Mouse (Mus musculus): ENCODE results near the gene Prune2.
A peak's percentile ranks its signal among the peaks of the same experiment; 100 is the strongest.

The Prune2 gene

GRCm38 (mm10) chr19:17006220-17006907 is 50.4 kb downstream of the Prune2 start:
- no peak for DNase-seq

DNA sequence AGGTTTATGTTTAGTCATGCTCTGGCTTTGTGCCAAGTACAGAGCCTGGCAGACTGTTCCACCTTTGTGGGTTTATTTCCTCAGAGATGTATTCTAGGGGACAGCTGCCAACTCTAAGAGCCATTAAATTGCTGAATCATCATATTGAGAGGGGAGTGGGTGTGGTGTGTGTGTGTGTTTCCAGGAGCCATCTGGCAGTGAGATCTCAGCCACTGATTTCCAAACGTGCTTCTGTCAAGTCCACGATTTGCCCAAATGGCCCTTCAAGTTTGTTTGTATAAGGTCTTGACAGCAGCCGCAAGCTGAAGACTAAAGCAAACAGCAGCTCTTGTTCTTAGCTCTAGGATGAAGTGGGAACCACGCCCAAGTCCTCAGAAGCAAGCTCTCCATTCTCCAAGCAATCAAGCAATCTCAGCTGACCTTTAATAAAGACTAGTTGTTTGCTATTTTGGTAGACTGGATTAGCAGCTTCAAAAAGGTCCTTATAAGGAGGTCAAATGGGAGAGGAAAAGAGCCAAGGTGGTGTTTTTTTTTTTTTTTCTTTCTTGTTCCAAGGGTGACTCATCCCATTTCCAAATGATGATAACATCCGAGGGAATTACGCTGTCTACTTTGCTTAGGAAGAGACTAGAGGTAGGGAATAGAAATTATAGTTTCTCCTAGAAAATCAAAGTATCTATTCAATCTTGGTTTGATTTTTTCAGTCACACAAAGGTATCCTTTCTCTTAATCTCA is 55.5 kb downstream of the Prune2 start:
- DNase-seq, result peak; percentile 71 to 83

GRCm38 (mm10) chr19:17013085-17013484 is 57.2 kb downstream of the Prune2 start:
- DNase-seq, result no peak

DNA sequence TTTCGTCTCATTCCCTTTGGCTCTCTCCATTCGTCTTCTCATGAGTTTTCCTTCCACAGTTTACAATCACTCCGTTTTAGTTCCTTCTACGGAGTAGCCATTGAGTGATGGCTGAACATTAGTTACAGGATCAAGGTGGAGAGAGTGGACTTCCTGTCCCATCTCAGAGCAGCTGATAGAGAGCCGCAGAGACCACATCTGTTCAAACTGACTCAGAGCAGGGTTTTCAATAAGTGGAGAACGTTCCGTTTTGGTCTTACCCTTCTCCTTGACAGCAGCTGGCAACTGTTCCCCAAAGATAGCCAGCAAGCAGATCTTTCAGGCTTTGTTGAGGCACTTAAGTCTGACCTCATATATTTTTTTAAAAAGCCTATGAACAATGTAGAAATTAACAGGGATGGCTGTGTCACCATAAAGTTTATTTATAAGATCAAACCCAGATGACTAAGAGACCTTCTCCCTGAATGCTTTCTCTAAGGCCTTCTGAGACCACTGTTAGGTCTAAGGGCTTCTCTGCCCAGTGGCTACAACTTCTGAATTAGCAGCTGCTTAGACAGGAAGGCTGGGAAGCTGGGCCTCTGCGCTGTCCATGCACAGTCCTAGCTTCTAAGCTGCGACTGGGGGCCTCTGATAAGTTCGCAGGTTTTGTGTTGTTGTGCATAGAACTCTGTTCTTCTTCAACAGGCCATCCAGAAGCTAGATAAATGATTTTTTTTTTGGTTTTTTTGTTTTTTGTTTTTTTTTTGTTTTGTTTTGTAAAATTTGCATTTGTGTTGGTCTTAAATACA is 58.6 kb downstream of the Prune2 start:
- no peak for DNase-seq

DNA sequence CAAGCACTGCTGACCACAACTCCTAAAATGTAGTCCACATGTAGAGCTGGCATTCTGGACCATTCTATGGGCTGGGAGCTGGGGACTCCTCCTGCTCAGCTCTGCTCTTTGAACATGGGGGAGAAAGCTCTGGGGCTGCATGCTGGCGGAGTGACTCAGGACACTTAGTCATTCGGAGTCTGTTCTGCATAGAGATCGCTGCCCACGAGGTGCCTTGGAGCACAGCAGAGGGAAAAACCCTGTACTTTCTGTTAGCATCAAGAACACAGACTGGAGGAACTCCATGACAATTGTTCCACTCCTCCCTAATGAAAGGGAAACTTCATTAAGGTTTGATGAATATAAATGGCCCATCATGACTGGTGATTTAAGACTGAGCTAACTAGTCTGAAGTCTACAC is 68.8 kb downstream of the Prune2 start:
- no peak for DNase-seq

- DNase-seq, result peak; percentile 78 to 82
Observed at GRCm38 (mm10) chr19:17030276-17030675, 74.4 kb downstream of the Prune2 start.

GRCm38 (mm10) chr19:17032314-17032713 is 76.4 kb downstream of the Prune2 start:
- no peak for DNase-seq

GRCm38 (mm10) chr19:17046961-17047360 is 91.0 kb downstream of the Prune2 start:
- no peak for DNase-seq

- no peak for DNase-seq
Observed at GRCm38 (mm10) chr19:17055892-17056291, 100.0 kb downstream of the Prune2 start.

DNA sequence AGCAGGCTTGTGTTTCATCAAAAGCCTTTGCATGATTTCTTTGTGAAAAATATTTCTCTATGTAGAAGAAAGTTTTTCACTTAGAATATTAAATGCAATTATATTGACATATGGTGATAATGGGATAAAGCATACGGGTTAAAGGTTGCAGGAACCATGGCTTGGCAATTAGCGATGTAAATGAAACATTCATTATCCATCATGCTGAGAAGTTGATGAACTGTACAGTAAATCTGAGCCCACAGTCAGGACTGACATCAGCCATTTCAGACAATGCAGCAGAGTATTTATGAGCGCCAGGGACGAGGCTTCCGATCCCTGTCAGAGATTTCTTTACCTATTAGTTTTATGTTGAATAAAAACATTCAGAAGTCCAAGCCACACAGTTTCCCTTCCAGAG is 104.2 kb downstream of the Prune2 start:
- no peak for DNase-seq

DNA sequence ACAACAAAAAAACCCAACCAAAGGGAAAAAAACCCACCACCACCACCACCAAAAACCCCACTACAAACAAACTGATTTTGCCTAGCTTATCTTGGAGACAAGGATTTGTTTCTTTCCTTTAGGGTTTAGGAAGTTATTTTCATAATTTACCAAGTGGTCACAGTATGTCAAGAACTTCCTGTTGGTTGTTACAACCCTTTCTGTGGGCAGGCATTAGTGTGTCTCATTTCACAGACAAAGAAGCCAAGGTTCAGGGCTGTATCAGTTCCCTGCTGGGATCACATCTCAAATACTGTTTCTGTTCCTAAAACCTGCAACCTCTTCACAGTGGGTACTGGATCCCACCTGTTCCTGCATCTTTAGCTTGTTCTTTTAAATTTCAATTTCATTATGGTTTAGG is 108.5 kb downstream of the Prune2 start:
- DNase-seq, result no peak

DNA sequence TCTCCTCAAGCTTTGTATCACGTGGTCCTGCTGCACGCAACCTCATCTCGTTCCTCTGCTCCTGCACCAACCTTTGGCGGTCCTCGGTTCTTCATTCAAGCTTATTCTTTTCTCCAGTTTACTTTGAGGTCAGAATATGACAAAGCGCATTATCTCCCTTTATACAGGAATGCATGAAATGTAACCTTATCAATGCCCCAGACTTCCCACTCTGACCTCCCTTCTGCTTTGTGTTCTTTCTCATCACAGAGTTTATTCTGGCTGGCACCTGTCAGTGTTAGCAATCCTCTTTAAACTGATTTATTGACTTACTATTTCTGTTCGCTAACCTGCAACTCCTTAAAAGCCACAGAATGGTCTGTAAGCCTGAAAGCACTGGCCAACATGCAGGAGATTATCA is 113.1 kb downstream of the Prune2 start:
- DNase-seq, result no peak

DNA sequence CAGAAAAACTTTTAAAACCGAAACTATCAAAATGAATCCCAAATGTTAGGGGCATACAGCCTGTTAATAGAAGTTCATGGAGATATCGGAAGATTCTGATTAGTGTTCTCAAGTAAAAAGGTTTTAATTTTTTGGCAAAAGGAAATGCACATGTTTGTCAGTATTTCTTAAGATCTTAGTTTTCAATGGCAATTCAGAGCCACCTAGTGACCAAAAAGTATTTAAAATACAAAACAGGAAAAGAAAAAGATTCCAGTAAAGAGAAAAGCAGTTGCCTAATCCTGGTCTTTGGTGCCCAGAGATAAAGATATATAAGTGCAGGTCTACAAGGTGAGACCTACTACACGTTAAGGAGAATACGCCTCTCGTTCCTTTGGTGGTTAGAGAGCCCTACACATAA is 115.3 kb downstream of the Prune2 start:
- DNase-seq, result no peak

DNA sequence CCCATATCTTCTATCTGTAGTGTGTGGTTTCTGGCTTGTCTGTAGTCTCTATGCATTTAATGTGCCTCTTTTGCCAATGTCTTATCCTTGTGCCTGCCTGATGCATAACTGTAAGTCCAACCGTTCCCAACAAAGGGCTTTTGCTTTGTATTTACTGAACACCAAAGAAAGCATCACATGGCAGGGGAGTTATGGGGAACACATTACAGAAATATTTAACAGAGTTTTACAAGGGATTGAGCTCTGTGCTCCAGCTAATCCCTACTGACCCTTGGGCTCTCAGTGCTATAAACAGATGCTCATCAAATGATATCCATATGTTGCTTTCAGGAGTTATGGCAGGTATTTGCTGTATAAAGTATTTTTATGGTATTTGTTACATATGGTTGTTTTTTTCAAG is 116.3 kb downstream of the Prune2 start:
- DNase-seq, result no peak

DNA sequence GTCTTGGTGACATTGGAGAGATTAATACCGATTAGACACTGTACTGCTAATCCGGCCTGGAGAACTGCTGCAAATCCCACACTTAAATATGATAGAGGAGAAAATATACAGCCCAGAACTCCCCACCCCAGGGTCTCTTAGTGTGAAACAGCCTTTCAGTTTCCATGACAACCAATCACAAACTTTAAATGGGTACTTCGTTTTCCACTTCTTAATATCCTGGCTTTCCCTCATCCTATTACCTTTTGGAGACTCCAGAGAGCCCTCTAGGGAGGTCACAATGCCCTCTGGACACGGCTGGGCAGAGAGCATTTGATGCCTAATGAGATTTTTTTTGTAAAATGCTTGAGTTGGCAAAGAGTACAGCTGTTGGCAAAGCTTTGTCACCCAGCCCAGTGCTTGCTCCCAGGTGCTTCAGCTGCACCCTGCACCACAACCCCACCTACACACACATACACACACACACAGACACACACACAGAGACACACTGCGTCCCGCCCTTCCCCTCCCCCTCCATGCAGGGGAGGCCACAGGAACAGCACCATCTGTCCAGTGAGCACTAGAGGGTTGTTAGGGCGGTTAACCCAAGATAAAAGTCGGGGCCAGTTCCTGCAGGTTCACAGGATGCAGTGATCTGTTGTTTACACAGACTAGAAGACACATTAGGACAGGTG is 122.9 kb downstream of the Prune2 start:
- peak; percentile 16 to 37 for DNase-seq

DNA sequence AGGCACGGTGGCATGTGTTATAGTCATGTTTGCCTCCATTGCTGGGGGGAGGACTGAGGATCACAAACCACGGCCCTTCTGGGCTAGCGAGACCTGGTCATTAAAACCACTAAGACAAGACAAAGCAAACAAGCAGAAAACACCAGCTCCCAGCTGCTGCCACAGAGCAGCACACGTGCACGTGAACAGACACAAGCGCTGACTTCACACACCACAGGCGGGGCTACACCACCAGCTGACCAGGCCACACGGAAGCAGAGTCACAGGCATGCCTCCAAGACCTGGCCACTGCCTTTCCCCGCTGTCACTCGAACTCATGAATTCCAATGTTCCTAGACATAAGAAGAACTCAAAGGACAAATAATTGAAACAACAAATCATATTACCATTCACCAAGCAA is 125.5 kb downstream of the Prune2 start:
- no peak for DNase-seq

DNA sequence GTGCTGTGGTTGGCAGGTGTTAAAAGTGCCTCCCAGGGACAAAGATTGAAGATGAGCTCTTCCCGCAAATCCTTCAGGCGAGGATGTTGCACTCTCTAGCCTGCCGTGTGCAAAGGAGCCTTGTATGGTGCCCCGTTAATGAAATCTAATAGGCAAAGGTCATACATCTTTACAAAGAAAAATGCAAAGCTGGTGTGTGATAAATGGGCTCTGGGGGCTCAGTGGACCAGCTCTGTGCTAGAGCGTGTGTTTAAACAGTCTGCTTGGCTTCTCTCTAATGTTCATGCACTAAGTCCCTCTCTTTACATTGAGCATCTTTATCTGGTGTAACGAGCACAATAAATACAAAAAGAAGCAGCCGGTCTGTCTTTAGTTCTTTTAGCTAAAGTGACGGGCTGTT is 138.1 kb downstream of the Prune2 start:
- DNase-seq, result no peak

- DNase-seq, result no peak
Observed at GRCm38 (mm10) chr19:17096338-17096737, 140.4 kb downstream of the Prune2 start.

- no peak for DNase-seq
Observed at GRCm38 (mm10) chr19:17097210-17097609, 141.3 kb downstream of the Prune2 start.

DNA sequence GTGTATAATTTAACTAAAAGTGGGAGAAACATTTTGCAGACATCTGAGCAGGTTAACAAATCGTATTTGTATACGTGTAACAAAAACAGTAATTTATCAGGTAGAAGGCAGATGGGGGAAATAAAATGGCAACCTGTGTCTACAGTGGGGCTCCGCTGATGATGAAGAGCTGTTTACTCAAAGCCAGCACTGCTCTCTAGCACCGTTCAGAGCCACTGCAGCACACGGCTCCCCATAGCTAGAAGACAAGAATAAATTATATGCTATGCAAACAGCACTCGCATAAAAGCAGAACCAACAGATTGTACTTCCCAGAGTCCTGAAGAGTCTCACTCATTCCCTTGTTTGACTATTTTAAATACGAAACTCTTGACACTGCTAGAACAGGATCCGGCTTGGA is 152.9 kb downstream of the Prune2 start:
- no peak for DNase-seq

DNA sequence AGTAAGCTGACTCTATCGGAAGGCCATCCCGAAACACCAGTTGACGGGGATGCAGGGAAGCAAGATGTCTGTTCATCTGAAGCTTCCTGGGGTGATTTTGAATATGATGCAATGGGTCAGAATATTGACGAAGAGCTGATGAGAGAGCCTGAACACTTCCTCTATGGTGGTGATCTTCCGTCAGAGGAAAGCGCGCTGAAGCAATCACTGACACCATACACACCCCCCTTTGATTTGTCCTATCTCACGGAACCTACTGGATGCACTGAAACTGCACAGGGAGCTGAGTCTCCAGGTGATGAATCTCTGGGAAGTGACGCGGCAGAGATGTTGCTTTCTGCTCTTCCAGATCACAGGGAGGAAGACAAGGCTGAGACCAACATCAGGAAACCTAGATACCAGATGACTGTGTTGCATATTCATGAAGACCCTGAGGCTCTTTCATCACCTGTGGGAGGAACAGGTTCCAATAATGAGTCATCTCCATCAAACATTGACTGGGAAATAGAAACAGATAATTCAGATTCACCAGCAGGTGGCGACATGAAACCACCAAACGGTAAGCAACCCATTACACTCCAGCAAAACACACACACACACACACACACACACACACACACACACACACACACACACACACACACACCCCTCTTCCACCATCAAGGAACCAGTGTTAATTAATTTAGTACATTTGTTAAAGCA is 168.3 kb downstream of the Prune2 start:
- DNase-seq, result peak; percentile 84 to 88

GRCm38 (mm10) chr19:17125380-17125779 is 169.5 kb downstream of the Prune2 start:
- DNase-seq, result no peak

DNA sequence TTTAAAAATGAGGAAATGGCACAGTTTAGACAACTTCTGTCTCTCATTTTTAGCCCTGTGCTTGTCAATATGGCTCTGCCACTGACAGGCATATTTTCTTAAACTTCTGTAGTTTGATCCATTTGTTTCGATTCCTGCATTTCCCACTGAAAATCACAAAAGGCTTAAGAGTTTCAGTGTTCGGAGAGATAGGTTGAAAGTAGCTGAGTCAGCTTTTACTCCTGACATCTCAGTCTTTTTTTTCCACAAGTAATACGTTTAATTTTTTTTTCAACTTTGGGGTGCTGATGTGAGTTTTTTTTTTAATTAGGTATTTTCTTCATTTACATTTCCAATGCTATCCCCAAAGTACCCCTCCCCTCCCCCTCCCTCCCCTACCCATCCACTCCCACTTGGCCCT is 174.6 kb downstream of the Prune2 start:
- no peak for DNase-seq
